Mouse (Mus musculus) cerebellum, postnatal 10 days (tissue): ENCODE results near the gene Camk2g.
A peak's percentile ranks its signal among the peaks of the same experiment; 100 is the strongest.
"Not testable (repeated sequence)": the region's sequence is repeated elsewhere in the genome, so short reads cannot be mapped to it uniquely, and the experiment has no call there.

ENCODE experiments used
- DNase-seq, 2 experiments: peaks; one replicate each; pipeline ENCODE4 v3.0.0; 2021; ENCODE audit warnings: mixed read lengths in 2 of 2

The Camk2g gene

DNA sequence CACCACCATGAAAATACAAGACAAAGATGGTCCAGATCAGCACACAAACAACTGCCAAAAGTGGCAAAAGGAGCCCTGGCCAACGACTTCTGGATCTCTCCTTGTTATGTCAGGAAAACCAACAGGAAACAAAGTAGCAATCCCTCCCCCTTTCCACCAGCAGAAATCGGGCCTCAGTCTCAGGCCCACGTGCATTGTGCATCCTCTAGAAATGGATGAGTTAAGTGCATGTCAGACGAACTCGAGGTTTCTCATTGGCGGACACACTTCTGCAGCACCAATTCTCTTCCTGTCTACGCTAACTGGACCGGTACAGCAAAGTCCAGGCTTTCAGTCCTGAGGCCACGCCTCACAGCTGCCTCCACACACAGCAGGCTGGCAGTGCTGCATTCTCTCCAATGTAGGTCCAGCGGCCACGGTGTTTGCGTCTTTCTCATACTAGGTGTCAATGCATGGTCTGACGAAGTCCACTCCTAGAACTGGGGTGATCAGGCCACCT, 57.9 kb downstream of the Camk2g start:
- no peak for DNase-seq

DNA sequence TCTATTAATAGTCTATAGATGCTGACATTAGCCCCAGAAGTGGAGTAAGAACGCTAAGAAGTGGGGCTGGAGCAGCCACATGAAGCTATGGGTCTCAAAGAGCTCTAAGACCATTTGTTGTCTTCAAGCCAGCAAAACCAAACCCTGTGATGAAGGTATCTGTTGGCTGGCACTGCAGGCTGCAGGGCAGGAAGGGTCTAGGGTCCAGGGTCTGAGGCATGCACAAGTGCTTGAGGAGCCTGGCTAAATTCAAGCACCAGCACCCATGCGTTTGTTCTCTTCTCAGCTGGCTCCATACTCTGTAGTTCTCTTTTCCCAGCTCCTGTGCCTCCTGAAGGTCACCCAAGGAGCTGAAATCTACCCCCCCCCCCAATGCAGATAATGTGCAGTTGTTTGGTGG, 58.8 kb downstream of the Camk2g start:
- DNase-seq, result no peak

DNA sequence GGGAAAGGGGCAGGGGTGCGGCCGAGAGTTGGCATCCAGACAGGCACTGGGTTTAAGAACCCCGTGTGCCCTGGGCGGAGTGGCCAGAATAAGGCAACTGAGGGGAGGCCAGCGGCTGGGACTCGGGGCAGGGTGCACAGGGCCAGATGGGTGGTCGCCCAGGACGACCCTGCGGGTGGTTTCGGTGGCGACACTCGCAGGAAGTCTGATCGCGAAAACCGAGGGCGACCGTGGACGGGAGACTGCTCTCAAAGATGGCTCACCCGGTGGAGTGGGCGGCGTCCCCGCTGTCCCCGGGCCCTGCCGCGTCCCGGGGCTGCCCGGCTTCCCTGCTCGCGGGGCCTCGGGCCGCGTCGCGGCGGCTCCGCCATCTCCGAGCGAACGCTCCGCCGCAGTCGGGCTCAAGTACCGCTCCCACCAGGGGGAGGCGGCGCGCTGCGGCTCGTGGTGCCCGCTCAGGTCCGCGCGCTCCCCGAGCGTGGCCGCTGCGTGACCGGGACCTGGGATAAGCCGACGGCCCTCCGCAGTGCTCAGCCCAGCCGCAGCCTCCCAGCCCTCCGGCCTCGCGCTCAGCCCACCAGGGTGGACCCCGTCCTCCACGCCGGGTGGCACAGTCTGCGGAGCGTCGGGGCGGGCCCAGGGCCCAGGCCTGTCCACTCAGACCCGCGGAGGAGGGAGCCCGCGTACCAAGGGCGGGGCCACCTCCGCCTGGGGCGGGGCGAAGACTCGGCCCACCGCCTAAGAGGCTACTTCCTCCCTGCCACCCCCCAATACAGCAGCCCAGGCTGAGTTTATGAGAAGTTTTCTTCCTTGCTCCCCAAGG, 59.7 kb downstream of the Camk2g start, which contains the start of gene Ndst2:
Gene Ndst2, minus strand, starts transcription at position 611 of the 823 bp plus-strand sequence.
- DNase-seq, result peak; percentile 93 to 95

DNA sequence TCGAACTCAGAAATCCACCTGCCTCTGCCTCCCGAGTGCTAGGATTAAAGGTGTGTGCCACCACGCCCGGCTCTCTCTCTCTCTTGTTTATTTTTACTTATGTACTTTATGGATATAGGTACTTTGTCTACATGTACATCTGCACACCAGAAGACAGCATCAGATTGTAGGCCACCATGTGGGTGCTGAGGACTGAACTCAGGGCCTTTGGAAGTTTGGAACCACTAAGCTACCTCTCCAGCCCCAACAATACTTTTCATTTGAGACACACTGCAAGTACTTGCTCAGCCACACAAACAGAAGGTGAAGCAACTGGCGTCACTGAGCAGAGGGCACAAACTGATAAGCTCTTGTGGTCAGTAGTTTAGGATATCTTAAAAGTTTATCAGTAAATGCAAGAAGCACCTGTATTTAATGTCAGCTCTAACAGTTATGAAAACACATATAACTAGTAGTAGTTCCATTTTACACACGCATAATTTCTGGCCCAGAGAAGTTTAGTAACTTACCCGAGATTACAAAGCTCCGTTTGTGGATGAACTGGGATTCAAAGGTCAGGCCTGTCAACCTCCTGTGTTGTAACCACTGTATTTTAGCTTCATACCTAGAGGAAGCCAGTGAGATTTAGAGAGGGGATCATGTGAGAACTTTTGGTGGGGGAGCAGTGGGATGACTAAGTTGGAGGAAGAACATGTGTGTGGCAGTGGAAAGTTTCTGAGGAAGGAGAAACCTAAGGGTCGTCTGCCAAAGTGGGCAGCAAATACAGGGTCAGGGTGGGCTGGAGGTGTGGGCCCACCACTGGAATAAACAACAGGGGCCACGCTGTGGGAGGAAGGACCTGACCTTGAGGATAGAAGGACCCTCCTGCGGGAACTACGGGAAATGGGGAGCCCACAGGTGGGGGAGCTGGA, 60.6 kb downstream of the Camk2g start:
- no peak for DNase-seq

DNA sequence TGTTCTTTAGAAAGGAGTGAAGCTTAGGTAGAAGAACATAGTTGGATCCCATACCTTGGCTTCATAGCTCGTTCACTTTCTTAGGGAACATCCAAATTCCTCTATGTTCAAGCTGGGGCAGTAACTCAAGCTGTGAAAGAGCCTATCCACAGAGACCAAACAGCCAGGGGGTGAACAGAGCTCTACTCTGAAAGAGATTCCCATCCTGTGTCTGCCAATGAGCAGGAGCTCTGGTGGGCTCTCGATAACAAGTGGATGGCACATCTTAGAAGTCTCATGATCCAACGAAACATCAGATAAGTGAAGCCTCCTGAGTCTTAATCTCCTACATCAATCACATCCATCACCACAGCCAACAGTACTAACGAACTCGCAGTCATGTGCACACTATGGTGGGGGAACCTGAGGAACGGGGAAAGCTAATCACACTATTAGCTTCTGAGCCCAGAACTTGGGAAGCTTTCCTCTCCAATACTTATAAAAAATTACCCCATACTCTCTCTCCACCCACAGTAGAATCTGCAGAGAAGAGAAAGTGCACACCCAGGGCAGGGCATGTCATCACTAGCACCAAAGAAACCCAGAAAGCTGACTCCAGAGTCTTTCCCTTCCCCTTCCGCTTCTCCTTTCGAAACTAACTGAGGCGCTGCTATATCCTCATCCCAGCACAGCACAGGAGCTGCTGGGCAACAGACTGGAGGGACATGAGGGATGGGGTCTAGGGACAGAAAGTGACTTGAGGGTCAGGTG, 62.9 kb downstream of the Camk2g start:
- no peak for DNase-seq

DNA sequence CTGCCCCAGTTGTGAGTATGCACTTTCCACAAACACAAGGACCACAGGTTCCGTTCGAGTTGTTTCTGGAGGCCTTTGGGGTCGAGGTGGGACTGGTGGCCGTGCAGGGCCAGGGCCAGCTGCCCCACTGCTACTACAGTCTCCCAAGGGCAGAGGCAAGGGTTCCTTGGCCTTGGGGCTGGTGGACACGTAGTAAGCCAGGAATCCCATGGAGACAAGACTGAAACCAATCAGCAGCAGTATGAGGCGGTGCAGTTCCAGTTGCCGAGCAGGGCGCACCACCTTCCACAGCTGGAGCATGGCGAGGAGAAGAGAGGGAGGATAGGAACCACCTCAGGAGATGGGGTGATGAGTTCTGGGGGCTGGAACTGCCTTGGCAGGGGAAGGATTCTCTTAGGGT, 64.0 kb downstream of the Camk2g start:
- DNase-seq, result no peak

DNA sequence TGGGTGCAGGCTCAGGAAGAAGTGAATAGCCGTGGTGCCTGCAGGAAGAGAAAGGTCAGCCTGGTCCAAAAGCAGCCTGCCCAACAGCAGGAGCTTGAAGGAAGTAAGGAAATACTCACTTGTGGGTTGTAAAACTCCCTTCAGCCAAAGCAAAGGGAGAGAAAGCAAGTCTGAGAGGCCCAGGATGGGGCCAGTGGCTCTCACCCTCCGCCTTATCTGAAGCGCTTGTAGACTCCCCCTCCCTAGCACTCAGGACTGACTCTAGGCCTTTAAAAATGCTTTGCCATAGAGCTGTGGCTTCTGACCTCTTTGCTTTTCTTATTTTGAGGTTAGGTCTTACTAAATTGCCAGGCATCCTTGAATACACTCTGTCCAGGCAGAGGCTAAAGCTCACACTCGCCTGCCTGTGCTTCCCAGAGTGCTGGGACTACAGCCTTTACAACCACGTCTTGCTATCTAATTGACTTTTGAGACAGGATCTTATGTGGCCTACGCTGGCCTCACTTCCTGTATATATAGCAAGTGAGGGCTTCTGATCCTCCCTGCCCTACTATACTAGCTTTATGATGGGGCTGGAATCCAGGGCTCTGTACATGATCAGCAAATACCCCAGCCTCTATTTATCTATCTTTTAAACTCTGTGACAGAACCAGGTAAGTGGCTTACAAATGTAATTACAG, 68.1 kb downstream of the Camk2g start:
- DNase-seq, result no peak

DNA sequence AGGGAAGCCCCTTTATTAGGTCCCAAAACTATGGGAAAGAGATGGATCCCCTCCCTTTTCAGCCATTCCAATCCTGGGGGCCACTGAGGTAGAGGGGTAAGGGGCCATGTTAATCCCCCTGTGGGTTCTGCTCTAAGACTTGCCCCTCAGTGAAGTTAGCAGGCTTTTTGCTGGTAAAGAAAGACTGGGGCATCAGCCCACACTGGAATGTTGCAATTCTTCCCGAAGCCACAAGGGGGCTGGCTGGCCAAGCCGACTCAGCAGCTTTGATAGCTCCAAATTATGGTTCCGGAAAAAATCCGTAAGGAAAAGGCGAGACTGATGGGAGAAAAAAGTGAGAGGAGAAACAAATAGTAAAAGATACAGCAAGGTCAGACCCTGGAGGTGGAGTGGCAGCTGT, 69.8 kb downstream of the Camk2g start:
- peak; percentile 84 to 87 for DNase-seq

DNA sequence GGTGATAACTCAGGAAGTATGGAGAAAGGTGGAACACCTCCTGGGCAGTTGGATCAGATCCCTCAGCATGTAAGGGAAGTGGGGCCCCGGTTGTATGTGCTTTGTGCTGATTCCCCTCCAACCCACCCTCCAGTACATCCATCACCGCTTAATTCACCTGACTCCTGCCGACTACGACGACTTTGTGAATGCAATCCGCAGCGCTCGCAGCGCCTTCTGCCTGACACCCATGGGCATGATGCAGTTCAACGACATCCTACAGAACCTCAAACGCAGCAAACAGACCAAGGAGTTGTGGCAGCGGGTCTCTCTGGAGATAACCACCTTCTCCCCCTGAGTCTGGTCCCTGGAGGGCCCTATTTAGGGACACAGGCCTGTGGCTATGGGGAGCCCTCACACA, 70.9 kb downstream of the Camk2g start:
- DNase-seq, result peak in 1 of 2 experiments; percentile 8

DNA sequence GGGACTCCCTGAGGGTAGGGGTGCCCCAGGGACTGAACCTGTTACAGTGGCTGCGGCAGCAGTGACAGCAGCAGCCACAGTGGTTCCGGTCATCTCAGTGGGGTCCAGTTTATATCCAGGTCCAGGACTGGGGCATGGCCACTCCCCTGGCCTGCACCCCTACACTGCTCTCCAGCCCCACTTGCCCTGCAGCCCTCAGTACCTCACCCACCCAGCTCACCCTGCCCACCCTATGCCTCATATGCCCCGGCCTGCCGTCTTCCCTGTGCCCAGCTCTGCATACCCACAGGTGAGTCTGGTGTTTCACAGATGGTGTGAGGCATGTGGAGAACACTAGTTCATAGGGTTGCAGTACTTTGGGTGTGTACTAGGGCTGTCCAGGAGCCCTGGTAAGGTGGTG, 72.5 kb downstream of the Camk2g start:
- no peak for DNase-seq

DNA sequence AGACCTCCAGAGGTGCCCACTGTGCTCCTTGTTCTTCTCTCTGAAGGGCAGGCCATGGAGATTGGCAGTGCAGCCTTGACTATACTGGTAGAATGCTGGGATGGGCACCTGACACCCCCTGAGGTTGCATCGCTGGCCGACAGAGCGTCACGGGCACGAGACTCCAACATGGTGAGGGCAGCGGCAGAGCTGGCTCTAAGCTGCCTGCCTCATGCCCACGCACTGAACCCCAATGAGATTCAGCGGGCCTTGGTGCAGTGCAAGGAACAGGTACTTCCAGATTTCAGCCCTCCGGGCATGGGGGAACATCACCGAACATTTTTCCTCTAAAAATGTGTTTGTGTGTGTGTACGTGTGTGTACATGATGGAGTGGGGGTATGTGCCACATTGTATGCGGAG, 74.1 kb downstream of the Camk2g start:
- no peak for DNase-seq

DNA sequence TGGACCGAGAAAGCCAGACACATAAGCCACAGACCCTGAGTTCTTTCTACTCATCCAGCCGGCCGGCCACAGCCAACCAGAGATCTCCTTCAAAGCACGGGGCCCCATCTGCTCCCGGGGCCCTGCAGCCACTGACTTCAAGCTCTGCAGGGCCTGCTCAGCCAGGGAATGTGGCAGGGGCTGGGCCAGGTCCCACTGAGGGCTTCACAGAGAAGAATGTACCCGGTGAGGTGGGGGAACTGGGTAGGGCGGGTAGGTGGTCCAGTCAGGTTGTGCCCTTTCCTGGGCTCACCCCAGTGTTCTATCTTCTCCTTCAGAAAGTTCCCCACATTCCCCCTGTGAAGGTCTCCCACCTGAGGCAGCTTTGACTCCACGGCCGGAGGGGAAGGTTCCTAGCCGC, 75.4 kb downstream of the Camk2g start:
- no peak for DNase-seq

DNA sequence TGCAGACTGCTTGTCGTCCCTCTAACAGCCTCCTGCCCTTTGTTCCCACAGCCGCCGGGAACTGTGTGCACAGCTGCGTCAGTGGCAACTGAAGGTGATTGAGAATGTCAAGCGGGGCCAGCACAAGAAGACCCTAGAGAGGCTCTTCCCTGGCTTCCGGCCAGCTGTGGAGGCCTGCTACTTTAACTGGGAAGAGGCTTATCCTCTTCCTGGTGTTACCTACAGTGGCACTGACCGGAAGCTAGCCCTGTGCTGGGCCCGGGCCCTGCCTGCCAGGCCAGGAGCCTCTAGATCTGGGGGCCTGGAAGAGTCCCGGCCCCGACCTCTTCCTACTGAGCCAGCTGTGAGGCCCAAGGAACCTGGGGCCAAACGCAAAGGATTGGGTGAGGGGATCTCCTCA, 80.1 kb downstream of the Camk2g start:
- no peak for DNase-seq

DNA sequence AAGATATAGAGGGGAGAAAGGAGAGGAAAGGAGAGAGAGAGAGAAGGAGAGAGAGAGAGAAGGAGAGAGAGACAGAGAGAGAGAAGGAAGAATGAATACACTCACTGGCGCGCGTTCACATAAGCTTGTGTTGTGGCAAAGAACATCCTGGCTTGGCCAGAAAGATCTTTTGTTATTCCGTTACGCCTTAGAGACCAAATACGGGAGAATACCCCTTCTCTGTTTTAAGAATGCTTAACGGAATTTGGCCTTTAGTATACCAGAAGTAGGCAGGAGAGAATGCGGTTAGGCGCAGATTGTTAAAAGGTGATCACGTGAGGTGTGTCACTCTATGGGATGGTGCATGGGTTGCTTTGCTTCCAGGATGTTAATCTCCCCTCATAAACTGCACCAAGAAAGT, 85.6 kb downstream of the Camk2g start:
- no peak for DNase-seq

DNA sequence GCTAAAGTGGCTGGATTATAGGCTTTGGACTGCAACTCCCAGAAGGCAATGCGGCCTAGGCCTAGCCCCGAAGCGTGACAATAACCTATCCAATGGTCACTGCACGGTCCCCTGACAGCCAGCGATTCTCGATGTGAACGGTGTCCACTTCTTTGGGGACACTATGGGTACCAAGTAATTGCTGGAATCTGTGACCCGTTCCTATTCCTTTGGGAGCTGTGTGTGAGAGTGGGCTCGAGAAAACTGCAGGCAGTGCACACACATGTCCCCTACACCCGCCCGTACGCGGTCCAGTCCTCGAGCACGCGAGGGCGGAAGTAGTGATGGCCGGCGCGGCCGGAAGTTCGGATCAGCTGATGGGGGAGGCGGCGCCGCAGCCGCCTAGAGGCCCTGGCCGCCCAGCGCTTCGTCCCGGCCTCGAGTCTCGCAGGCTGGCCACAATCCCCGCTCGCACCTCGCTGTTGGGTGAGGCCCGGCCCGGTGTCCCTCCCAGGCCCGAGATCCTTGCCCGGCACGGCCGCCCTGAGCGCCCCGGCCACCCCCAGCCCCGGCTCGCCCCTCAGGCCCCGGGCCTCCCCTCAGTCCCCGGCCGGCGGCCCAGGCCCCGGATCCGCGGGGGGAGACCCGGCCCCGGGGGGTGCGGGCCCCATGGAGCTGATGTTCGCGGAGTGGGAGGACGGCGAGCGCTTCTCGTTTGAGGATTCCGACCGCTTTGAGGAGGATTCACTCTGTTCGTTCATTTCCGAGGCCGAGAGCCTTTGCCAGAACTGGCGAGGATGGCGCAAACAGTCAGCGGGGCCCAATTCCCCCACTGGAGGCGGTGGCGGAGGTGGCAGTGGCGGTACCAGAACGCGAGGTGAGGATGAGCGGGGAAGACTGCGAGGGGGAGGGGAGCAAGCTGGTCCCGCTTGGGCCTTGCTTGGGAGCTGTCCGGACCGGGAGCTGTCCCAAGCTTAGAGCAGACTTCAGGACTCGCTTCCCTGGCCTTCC, 86.4 kb downstream of the Camk2g start, which contains the start of gene Zswim8:
Gene Zswim8, plus strand, starts transcription at position 352 of the 990 bp plus-strand sequence.
- DNase-seq, result peak; percentile 93

DNA sequence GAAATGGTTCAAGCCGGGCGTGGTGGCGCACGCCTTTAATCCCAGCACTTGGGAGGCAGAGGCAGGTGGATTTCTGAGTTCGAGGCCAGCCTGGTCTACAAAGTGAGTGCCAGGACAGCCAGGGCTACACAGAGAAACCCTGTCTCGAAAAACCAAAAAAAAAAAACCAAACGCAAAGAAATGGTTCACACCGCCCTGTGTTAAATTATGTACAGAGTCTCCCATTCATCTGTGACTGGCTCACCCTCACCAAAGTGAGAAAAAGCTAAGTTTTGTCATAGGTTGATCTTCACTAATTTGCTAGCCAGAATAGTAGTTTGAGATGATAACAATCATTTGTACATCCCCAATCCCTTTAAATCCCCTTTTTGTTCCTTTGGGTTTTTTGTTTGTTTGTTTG, 90.4 kb downstream of the Camk2g start:
- not testable (repeated sequence) for DNase-seq

DNA sequence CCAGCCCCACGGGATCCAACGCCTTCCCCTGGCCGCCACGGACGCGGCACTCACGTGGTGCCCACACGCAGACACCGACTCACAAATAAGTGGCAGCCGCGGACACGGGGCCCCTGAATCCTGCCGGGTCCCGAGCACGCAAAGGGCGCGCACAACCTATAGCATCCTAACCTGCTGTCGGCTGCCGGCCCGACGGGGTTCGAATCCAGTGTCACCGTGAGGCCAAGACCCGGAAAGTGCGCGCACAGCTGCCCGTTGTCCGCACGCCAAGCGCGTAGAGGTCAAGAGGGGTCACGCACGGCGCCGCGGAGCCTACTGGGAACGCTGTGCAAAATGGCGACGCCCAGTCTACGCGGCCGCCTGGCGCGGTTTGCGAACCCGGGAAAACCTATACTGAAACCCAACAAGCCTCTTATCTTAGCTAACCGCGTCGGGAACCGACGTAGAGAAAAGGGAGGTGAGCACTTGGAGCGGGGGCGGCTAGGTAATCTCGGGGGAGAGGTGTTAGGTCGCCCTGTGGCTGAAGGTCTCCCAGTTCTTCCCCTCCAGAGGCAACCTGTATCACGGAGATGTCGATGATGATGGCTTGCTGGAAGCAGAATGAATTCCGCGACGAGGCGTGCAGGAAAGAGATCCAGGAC, 91.0 kb downstream of the Camk2g start, which contains the start of gene Chchd1:
Gene Chchd1, plus strand, starts transcription at position 266 of the 641 bp plus-strand sequence.
- DNase-seq, result peak; percentile 96 to 97

DNA sequence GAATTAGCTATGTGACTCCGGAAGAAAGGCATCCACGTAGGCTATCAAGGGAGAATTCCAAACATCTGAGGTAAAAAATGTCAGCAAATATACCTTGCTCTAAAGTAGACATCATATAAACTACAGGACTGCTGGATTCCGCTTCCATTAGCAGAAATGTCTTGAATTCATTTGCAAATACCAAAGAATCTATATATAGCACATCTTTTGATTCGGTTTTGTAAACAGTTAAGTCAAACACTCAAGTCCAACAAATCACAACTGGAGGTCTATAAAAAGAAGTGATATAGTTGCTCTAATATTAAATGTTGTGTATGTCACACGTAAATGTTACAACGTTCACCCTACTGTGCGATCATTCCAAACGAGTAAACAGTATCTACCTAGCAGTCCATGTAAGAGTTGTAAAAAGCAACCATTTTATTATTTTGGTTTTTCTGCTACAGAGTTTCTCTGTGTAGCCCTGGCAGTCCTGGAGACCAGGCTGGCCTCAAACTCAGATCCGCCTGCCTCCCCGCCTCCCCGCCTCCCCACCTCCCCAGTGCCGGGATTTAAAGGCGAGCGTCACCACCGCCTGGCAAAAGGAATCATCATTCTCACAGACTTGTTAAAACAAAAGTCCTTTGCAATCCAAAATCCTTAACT, 91.7 kb downstream of the Camk2g start:
- no peak for DNase-seq

DNA sequence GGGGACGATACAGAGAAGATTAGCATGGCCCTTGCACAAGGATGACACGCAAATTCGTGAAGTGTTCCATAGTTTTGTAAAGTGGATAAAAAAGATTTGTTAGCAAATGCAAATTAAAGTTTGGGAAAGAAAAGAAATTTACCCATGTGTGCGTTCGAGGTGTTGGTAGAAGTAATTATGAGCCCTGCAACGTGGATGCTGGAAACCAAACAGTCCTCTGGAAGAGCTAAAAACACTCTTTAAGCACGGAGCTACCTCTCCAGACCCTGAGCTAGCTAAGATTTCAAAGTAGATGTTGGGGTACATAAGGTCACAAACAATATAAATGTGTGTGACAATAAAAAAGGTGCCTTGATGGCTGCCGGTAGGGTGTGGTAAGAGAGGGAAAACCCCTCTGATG, 92.3 kb downstream of the Camk2g start:
- DNase-seq, result no peak

DNA sequence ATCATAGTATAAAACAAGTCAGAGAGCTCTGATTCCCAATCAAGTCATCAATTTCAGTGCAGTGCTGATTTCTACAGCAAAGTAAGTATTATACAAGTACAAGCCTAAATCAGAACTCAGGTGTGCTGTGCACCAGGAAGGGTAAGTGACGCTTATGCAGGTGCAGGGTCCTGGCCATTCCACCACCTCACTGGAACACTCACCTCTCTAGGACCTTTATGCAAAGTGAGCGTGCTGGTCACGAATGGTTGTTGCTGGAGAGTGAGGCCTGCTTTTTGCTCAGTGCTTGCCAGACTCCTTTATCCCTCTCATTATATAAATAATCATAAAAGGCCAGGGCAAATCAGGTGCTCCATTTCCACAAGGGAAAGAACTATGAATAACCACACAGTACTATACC, 93.5 kb downstream of the Camk2g start:
- DNase-seq, result no peak
